Mouse (Mus musculus) ovary, postnatal 14 days (tissue): ENCODE measurements around the gene Asb10.
A peak's percentile ranks its signal among the peaks of the same experiment; 100 is the strongest.

ENCODE experiments used
- DNase-seq: peaks from one replicate; pipeline ENCODE4 v3.0.0; 2022; ENCODE audit warnings: low spot score

Gene Asb10

GRCm38 (mm10) chr5:24535731-24536130 lies 5.0 kb downstream of the Asb10 start:
- DNase-seq: no peak

- DNase-seq: no peak
These were observed 6.5 kb downstream of the Asb10 start for GRCm38 (mm10) chr5:24534292-24534691.

DNA sequence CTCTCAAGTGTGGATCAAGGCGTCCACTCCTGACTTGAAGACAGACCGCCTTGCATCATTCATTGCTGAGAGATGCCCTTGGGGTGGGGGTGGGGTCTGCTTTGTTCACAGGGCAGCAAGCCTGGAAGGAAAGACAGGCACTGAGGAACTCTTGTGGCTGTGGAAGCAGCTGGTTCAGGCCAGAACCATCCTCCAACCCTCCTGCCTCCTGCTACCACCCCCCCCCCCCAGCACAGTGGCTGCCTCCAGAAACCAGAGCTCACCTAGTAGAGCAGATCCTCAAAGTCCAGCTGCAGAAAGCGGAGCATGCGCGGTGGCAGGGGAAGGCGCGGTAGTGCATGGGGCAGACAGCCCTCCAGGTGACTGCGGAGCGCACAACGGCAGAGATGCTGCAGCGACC lies 7.4 kb downstream of the Asb10 start:
- DNase-seq: no peak

DNA sequence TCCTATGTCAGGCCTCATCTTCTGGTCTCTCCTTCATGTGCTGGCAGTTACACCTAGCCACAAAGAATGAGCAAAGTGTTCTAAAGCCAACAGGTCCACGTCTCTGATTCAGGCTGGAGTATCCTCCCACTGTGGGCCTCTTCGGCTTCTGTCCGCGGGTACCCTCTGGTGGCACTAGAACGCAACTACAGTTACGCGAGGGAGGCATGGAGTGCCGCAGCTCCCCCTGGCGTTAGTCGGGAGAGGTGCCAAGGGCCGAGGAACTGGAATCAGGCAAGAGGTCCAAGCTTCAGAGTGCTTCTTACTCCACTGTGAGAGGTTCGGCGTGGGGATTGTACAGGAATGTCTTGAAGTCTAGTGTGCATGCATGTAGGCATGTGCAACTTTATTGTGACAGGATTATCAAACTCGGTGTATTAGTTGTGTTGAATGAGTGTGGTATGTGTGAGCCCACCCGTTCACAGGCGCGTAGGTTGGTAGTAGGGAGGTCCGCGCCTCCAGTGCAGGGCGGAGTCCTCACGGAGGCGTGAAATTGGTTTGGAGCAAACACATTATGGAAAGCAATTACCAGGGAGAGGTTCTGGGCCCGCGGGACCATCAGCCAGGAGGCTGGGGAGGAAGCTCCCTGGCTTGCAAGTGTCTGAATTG lies 10.6 kb downstream of the Asb10 start:
- DNase-seq: peak; percentile 96

GRCm38 (mm10) chr5:24527780-24528179 lies 13.0 kb downstream of the Asb10 start:
- no peak for DNase-seq

DNA sequence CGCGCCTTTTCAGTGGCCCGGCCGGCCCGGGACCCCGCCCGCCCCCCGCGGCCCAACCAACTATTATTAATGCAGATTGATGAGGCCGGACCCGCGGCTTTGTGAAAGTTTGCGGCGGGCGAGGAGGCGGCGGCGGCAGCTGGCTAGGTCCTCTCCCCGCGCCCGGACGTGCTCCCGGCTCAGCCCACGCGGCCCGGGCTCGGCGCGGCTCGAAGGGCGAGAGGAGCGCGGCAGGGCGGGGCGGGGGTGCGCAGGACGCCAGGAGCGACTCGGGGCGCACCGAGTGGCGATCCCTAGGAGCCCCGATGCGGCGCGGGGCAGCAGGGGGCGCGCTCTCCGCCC lies 13.9 kb downstream of the Asb10 start, which contains the start of gene Gbx1:
Gbx1 (minus strand) TSS at position 314 of the 342 bp plus-strand sequence.
- no peak for DNase-seq

DNA sequence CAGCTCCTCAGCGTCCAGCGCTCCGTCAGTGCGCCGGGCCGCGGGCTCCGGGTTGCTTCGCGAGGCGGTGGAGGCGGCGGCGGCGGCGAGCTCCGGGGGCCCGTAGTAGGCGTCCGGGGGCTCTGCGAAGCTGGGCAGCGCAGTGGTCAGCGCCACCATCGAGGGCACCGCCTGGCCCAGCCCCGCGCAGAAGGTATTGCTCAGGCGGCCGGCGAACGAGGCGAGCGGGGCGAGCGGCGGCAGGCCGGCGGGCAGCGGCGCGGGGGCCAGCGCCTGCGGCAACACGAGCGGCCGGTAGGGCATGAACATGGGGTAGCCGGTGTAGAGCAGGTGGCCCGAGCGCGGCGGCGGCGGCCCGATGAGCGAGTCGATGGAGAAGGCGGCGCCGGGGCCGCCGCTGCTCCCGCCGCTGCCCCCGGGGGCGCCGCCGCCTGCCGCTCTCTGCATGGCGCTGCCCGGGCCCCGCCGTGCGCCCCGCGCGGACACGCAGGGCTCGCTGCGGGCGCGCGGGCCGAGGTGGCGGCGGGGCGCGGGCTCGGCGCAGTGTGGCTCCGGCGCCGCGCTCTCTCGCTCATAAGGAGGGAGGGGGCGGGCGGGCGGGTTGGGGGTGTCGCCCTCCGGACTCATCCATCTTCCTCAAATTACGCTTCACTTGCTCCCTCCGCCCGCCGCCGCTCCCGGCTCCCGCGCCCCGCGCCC lies 14.4 kb downstream of the Asb10 start:
- no peak for DNase-seq

DNA sequence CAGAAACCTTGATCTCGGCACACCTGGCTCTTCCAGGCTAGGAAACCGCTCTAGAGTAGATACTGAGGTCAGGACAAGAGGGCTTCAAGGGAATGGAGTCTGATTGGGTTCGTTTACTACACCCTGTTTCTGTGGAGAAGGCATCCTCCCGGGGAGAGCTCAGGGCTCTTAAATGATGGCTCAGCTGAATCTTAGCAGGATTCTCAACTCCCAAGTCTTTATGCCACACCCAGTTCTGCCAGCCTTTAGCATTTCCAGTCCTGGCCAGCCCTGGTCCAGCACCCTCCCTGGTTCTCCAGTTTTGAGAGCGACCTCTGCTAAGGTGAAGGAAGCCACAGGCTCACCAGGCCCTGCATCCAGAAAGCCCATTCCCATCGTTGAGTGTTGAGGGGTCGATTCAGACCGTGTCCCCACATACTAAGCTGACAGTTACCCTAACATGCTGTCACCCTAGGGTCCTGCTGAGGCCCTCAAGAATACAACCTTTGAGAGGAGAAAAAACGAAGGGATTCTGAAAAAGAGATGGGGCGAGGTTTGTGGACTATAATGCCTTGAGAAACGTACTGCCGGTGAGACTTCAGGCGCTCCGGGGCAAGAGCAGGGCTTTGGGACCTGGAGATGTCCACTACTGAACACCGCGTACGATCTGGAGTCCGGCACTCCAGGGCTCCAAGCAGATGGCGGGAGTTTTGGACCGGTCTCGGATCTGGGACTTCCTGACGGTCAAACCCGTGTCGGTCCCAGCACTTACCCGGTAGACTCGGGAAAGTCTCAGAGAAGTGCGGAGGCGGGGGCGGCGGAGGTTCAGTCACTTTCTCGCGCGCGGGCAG lies 15.2 kb downstream of the Asb10 start:
- DNase-seq: no peak

DNA sequence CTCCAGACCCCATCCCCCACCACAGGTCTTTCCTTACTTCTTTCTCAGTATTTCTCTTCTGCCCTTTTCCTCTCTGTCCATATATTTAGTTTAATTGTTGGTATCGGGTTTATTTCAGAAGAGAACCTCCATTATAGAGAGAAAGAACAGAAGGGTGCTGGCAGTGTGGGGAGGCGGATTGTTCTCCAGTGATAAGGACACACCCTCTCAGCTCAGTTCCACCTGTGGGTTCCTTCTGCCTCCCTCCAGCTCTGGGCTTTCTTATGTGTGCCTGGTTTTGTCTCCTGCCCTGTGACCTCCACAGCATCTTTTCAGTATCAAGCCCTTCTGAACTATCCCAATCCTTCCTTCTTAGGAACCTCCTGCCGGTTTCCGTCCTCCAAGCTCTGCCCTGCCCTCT lies 16.3 kb downstream of the Asb10 start:
- DNase-seq: no peak

- DNase-seq: no peak
These were observed 17.0 kb downstream of the Asb10 start for GRCm38 (mm10) chr5:24523806-24524205.

- DNase-seq: no peak
These were observed 19.4 kb downstream of the Asb10 start for GRCm38 (mm10) chr5:24521366-24521765.

DNA sequence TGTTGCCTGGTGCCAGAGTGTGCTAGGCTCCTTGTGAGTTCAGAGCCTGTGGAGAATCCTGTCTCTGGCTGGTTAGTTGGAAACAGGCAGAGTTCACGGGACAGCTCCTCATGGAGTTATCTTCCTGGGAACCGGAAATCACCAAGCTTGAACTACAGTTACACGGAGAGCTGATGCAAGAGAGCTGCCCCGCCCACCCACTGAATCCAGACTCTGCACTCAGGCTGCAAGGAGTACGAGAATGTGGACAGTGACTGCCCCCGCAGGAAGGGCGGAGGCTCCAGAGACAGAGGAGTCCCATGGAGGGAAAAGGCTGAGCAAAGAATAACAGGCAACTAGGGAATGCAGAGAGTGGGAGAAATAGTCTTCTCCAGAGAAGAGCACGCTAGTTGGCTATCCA lies 28.5 kb downstream of the Asb10 start:
- DNase-seq: peak; percentile 34

DNA sequence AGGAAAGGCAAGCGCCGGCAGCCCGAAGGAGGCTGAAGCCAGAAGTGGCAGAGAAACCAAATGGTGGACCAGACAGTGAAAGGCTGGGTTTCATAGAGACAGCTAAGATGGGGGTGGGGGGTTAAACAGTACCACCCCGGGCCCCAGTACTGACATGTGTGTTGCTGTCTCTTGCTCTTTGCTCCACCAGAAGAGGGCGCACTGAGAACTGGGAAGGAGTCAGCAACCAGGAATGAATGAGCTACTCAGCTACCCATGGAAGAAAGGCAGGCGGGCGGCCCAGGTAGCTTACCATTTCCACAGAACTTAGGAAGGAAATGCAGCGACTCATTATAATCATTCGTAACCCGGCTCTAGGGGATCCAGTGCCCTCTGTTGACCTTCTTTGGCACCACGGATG lies 30.1 kb downstream of the Asb10 start:
- no peak for DNase-seq

- DNase-seq: no peak
These were observed 32.4 kb downstream of the Asb10 start for GRCm38 (mm10) chr5:24508406-24508805.

- DNase-seq: no peak
These were observed 35.3 kb downstream of the Asb10 start for GRCm38 (mm10) chr5:24505513-24505912.

DNA sequence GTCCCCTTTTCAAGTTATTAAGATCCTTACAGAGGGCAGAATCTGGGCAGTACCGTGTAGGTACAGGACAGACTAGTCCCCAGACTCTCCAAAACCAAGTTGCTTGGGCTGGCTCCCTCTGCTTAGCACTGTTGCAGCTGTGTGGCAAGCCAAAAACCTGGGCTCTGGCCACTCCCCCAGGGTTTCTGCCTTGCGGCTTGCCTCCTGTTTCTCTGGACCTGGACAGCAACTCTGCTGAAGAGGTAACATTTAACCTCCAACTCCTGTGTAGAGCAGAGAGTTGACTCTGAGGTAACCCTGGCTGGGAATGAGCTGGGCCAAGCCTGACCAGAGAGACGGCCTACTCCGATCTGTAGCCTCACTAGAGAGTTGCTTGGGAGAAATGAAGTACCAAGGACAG lies 38.0 kb downstream of the Asb10 start:
- DNase-seq: no peak

- DNase-seq: no peak
These were observed 39.9 kb downstream of the Asb10 start for GRCm38 (mm10) chr5:24500851-24501250.

GRCm38 (mm10) chr5:24499113-24499512 lies 41.7 kb downstream of the Asb10 start:
- DNase-seq: no peak

- no peak for DNase-seq
These were observed 43.3 kb downstream of the Asb10 start for GRCm38 (mm10) chr5:24497526-24497925.

GRCm38 (mm10) chr5:24496756-24497155 lies 44.0 kb downstream of the Asb10 start:
- DNase-seq: no peak

DNA sequence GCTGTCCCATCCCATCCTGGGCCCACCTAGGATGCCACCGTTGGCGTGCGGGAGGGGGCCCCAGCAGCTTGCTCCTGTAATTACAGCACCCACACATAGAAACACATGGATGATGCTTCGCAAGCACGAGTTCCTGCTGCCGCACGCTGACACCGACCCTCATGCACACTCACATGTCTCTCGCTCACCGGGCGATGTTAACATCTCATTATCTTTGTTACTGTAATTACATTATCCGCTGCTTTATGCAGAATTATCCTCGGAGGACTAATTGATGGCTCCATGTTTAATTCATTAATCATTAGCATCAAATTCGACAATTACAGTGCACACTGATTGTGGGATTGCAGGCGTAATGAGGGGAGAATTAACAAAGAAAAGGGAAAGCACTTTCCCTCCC lies 45.8 kb downstream of the Asb10 start:
- no peak for DNase-seq

GRCm38 (mm10) chr5:24492546-24493285 lies 48.1 kb downstream of the Asb10 start:
- DNase-seq: no peak
